Mouse (Mus musculus): Measurements from ENCODE around the gene Ppm1a.

DNA sequence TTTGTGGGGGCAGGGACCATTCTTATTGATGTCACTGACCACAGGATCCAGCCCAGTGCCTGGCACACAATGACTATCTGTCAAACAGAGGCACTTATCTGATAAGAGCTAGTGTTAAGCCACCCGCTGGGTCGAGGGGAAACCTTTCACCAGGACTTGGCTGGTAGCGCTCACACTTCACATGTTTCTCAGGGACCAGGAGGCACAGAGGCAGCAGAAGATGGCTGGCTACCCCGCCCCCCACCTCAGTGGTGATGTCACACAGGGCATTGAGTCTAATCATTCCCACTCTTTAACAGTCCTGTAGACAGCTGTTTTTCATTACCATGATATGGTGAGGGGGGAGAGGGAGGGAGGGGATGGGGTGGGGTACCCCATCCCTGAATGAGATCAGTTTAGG is at the start of gene Ppm1a:
- TF ChIP-seq POLR2A (IDR thresholded peaks at IDR 0.05; ENCODE audit: borderline replicate concordance, extremely low read depth, insufficient read depth, insufficient read length, poor library complexity, severe bottlenecking) (no peak), CTCF (IDR thresholded peaks at IDR 0.05; ENCODE audit: borderline replicate concordance, extremely low read depth, insufficient read depth, insufficient read length) (no peak)
